Mouse (Mus musculus): ENCODE data around the gene Akain1.

Gene Akain1

DNA sequence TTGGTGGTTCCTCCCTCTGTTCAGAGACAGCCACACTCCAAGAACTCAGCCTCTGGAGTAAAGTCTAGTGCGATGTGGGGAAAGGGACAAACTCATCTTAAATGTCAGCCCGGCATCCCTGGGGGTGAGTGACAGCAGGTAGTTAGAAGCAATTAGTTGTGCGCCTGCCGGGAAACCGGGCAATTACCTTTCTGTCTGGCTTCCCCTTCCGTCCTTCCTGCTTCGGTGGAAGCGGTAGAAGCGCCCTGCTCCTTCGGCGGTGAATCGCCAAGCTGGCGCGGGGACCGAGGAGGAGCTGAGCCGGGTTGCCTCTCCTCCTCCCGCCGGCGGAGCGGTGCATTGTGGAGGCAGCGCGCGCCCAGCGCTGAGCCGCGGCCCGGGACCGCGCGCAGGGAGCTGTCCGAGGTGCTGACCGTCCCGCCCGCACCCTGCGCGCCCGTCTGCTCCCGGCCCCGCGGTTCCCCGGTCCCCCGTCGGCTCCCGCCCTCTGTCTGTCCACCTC, at the start of gene Akain1:
Akain1 (plus strand) TSS at position 337 of the 502 bp plus-strand sequence.
- DNase-seq, result peak; percentile 39

DNA sequence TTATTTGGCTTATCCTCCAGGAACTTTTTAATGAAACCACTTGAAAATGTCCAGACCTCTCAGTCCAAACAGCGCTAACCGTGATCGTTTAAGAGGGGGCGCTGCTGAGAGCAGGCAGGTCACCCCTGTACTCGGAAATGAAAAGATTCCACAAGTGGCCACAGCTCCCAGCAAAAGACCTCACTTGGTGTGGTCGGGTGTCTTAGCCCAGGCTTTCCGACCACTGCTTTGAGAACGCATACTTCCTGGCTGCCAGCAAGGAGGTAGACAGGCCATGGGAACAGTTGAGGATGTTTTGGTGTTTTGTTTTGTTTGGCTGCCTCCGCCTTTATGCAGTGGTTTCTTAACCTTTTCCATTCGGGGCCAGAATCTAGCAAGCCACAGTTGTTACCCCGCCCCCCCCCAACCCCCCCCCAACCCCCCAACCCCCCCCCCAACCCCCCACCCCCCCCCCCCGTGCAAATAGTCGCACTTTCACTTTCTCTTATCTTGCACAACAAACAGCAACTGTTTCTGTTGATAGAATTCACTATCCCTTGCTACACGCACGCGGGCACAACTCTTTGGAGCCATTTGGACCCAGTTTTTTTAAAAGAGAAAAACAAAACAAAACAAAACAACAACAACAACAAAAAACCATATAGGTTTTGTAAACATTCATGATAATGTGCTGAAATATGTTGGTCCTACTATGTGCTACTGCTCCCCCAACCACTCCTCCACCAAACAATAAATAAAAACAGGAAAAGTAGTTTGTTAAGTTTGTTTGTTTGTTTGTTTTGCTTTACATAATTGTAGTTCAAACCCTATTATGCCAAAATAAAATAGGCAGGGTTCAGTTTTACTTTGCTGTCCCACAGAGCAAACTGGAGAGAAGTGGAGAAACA, 42.7 kb upstream of the Akain1 start:
- DNase-seq, result no peak

DNA sequence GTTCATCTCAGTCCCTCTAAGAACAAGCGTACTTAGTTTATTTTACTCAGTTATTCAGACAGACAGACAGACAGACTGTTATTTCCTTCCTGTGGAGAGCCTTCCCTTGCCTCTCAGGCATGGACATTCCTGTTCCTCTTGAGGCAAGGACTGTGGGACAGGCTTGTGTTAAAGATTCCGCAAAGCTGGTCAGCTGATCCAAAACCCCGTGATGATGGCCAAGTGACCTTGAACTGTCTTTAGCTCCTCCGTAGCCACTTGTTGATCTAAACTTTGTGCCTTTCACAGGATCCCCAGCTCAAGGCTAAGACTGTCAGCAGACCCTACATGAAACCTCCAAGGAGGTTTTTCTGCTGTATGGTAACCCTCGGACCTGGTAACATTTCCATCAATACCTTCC, 42.0 kb upstream of the Akain1 start:
- DNase-seq, result no peak

DNA sequence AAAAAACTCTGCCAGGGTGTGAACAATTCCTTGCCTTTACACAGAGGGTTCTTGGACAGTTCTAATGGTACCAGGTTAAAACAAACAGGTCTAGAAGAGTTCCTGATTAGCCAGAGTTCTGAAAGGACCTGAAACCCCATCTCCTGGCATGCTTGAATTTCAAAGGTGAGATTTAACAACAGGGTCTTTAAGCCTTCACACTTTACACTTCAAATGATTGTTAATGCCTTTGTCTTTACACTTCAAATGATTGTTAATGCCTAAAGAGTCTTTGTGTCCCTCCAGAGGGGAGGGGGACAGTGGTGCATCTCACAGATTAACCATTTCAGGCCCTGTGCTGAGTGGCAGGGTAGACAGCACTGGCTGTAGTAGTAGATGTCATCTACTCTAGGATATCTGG, 41.0 kb upstream of the Akain1 start:
- DNase-seq, result no peak

DNA sequence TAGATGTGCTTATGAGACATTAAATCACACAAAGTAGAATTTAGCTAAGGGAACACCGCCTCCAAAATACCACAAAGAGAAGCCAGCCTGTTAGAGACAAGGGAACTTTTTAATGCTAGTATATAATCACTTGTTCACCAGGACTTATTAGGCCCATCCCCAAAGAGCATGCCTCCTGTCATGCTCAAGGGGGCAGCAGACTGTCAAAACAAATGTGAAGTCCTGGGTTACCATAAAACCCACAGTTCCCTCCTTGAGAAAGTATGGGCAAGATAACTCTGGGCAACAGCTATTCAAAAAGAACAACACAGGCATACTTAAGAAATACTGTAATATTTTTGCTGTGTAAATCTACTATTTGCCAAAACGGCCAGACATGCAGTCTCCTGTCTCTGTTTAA, 38.0 kb upstream of the Akain1 start:
- no peak for DNase-seq

DNA sequence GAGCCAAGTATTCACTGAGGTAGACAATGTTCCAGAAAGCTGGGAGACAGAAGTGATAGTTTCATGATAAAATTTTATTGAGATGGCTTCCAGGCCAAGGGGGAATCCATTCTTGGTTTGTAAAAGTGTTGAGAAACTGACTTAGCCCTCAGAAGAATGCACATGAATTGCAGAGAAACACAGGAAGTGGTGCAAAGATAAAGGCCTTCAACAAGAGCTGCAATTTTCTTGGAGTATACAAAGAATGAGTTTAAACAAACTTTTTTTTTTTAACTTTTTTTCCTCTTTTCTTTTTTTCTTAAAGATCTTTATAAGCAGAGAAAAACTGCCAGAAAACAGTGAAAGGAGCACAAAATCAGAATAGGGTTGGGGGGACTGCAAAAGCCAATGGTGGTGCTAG, 23.0 kb upstream of the Akain1 start:
- no peak for DNase-seq

DNA sequence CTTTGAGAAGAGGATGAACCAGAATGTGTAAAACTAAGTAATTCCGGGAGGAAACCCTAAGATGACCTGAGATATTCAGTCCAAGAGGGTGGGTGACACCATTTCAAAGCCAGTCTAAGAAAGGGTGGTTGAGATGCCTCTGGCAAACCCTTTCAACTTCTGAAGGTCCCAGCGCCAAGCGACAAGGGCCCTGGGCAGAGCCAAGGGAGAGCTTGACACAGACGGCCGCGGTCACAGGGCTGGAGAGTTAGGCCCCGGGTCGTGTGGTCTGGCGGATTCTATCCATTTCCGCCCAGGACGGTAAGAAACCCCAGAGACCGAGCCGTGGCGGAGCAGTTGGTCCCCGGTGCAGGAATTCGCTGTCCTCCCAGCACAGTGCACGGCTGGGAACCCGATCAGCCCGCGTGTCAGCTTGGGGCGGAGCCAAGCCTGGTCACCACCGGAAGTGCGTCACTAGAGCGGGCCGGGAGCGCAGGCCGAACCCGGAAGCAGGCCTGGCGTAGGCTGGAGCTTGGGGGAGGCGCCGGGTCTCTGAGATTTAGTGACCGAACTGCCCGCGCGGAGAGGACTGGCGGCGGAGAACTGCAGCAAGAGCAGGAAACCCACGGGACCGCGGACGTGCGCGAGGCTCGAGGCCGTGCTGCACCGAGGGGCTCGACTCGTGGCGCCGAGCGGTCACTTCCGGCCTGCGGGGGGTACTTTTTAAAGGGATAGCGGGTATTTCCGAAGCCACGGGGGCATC, 22.0 kb upstream of the Akain1 start:
- peak; percentile 92 for DNase-seq

DNA sequence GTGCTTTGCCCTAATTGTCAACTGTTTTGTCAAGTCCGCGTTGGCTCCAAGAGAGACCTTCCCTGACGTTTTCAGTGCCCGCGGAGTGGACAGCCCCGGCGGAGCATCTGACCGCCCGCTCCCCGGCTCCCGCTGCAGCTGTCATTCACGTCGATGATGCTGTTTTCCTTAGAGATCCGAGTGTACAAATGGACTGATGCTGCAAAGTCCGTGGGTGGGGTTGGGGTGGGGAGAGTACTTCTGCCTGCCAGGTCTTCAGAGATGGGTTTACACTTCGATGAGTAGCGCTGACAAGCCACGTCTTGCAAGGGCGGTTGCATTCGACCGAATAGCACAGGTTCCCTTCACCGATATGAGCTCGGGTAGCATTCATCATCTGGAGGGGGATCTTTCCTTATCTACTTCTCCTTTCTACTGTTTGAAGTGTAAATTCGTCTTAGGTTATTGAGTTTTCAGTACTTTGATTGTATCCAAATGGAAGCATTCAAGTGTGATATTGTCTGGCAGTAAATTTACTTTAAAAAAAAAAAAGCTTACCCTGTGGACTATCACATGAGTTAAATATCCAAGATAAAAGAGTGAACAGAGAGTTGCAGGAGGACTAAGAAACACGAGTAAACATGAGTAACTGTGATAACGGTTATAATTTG, 21.3 kb upstream of the Akain1 start:
- DNase-seq, result no peak

DNA sequence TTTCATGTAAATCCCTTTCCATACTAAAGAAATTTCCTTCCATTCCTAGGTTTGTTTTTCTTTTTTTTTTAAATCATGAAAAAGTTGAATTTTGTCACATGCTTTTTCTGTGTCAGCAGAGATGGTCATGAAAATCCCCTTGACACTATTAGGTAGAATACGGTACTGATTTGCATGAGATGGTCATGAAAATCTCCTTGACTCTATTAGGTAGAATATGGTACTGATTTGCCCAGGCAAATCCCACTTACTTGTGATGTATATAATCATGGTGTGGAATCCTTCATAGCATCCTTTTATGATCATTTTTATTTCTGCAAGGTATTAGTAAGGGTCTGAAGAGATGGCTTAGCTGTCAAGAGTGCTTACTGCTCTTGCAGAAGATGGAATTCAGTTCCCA, 17.5 kb upstream of the Akain1 start:
- no peak for DNase-seq

DNA sequence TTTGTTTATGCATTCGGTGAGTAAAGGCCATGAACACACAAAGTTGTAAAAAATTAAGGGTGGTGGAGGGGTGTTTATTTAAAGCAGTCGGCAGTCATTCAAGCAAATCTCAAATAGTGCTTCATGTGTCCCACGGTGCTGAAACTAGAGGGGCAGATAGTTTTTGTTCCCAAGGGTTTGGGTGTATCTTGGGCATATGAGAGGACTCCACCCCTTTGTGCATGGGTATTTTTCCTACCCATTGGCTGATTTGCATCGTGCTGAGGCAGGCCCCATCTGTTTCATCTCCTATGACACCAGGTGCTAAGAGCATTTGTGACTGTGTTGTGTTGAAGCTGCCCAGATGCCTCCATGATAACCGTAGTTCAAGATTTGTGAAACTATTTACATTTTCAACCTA, 1.3 kb upstream of the Akain1 start:
- DNase-seq, result peak; percentile 35

DNA sequence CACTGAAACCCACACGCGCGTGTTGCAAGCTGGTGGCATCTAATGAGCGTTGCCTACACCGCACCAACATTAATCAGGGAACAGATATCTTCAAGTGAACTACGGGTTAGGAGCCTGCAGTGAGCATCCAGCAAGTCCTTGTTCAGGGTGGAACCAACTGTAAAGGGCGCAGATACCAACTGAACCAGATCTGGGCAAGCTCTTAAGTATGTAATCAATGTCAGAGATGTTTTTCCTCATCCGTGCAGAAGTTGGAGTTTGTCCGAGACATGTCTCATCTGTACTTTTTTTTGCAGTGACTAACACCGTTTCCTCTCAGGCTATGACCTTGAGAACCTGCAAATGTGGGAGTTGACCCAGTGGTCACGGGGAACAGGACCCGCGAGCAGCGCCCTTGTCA, 640 bp upstream of the Akain1 start:
- no peak for DNase-seq

DNA sequence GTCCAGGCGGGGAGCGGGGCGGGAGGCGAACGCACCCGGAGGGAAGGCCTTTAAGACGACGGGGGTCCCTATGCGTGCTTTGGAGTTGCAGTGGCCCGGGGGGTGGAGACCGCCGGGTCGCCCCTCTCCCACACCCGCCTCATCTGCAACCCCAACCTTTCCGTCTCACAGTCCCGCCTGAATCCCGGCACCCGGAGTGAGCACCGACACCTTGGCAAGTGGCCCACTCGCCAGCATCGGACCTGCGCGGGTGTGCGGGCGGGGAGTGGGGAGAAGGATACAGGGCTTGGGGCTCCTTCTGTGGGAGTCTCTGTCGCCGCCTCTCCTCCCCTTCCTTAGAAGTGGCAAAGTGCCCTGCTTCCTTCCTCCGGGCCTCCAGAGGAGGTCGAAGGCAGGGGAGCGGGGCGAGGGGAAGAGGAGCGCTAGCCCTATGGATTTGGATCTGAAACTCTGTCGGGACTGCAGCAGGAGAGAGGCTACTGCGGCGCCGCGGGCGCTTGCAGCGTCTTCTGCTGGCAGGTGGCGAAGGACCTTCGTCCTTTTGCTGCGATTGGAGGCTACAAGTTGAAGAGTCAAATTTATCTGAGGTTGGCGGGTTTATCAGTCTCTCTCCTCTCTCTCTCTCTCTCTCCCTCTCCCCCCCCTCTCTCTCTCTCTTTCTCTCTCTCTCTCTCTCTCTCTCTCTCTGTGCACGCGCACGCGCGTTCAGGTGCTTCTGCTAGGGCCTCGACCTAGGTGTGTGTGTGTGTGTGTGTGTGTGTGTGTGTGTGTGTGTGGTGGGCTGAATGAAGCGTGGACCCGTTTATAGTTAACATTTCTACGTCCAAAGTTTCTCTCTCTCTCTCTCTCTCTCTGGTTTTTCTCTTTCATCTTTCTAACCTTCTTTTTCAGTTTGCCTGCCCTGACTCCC, 700 bp downstream of the Akain1 start:
- DNase-seq, result peak; percentile 30

DNA sequence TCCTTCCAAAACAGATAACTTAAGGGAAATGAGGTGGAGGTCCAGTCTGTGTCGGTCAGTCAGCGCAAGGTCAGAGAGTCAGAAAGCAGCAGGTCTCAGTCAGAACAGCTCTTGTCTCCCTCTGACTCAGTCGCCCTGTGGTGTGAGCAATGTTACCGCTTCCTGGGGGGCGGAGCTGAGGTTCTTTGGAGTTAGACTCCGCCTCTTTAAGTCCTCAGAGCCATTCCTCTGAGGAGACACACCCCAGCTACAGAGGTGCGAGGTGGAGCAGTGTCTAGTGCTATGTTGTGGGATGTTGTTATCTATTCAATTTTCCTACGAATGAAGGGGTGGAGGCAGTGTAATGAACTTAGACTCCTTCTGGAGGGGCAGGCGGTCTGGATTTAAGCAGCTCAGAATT, 1.9 kb downstream of the Akain1 start:
- no peak for DNase-seq

DNA sequence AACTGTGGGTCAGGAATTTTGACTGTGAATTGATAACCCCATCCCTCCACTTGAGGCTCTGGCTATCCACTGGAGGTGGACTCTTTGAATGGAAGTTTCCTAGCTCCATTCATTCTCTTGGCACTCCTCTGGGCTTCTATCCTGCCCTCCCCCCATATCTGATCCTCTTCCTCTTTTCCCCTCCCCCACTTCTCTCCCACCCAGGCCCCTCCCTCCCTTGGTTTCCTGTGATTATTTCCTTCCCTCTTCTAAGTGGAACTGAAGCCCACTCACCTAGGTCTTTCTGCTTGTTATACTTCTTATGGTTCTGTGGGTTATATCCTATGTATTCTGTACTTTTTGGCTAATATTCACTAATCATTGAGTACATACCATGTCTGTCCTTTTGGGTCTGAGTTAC, 9.6 kb downstream of the Akain1 start:
- DNase-seq, result no peak

DNA sequence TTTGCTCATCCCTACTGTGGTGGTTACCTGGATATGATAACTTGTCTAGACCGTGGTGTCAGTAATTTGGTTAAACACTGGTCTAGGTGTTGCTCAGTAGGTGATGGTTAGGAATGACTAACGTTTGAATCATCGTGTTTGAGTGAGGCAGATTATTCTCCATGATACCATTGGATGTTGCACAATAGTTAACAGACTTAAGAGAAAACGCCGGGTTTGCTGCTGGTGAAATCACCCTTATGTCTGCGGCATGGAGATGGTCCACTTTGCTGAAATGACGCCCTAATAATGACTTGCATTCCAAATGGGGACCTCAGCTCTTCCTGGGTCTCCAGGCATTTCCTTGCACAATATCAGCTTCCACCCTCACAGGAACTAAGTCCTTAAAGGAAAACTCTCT, 22.6 kb downstream of the Akain1 start:
- no peak for DNase-seq

DNA sequence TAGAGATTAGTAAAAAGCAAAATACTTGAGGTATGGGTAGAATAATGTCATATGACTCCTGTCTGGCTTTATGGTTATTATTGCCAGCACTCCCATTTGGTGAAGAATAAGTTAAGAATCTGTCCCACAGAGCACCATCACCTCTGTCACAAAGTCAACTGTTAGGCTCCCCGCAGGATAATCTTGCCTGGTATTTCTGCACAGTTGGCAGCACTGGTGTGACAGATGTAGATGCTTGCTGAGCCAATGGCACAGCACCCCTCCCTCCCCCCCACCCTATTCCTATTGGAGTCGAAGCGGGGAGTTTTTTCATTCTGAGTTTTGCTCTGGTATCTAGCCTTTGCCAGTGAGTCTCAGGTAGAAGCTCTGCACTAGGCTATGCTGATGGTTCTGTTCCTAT, 23.9 kb downstream of the Akain1 start:
- no peak for DNase-seq

DNA sequence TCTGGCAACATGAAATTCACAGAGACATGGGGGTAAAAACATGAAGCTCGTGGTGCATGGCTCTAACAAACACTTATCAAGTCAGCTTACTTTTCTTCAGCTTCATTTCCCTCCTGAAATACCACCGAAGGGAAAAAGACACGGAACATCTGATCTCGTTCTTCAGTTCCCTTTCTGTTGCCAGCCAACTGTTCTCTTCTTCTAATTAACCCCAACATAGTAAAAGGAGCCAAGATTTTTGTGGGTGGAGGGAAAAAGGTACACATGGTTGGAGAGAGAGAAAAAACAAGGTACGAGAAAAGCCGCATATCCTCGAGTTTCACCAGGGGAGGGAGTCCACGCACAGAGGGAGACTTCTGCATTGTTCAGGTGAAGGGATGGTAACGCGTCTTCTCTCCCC, 32.0 kb downstream of the Akain1 start:
- peak; percentile 20 for DNase-seq

DNA sequence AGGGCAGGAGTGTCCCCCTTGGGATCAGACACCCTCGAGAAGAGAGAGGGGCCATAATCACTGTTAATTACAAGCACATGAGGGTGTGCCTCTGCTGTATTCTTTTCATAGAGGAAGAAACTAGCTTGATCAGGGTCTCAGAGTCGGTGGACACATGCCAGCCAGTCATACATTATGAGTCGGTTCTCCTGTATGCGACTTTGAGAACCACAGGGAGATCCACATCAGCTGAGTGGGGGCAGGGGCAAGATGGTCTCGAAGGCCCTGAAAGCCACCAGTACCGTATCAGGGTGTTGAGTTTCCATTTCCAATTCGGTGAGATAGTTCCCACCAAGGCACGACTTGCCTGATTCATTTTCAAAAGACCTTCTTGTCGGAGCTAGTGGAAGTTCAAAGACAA, 33.3 kb downstream of the Akain1 start:
- no peak for DNase-seq

DNA sequence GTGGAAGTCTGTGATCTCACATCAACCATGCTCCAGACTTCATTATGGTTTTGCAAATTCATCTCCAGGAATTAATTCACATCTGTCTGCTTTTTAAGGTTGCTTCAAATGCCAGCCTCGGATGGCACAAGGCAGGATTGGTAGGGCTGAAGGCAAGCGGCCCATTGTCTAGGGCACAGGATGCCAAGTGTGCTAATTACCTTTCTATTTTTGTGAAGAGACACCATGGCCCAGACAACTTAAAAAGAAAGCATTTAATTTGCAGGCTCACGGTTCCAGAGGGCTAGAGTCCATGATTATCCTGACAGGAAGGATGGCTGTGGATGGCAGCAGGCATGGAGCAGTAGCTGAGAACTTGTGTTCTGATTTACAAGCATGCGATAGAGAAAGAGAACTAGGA, 35.0 kb downstream of the Akain1 start:
- no peak for DNase-seq

DNA sequence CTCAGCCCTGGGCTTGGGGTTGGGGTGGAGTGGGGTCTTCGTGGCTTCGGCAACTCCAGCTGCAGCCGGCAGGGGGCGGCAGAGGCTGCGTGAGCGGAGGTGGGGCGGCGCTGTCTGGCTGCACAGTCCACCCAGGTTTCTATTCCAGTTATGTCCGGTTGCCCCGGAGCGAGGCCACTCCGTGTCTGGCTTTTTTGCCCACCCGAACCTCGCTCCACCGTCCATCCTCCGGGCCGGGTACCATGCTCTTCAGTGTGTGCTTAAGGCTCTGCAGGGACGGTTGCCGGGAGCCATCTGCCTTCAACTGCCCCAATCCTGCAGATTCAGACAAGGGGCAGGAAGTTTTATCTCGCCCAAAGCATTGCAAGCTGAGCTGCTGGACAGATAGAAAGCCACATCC, 36.3 kb downstream of the Akain1 start:
- no peak for DNase-seq

DNA sequence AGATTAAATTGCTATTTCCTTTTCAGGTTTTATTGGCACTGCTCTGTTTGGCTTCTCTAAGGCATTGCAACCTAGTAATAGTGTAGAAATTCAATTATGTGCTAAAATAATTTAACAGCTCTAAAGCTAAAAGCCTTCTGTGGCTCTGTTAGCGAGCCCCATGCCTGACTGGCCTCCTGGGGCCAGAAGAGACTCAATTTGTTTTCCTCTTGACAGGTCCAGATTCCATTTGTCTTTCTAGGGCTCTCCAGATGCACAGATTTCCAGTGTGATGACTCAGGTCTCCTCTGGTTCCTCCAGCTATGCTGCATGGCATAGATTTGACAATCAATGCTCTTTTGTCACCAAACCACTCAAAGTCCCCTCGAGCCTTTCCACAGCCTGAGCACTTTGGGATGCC, 38.4 kb downstream of the Akain1 start:
- no peak for DNase-seq

DNA sequence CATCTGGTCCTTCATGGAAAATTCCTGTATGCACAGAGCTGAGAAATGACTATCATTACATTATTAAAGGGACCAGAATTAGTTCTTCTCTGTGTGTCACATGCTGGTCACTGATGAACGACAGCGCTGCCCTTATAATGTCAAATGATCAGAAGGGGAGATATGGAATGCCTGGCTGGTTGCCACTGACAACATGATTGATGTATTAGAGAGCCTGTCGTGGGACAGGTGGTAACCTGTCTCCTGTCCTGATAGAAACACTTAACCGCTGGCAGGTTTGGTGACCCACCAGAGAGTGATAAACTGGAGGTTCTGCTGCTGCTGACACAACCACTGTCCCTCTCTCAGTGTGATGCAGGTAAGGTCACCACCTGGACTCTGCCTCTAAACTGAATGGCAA, 40.1 kb downstream of the Akain1 start:
- no peak for DNase-seq

DNA sequence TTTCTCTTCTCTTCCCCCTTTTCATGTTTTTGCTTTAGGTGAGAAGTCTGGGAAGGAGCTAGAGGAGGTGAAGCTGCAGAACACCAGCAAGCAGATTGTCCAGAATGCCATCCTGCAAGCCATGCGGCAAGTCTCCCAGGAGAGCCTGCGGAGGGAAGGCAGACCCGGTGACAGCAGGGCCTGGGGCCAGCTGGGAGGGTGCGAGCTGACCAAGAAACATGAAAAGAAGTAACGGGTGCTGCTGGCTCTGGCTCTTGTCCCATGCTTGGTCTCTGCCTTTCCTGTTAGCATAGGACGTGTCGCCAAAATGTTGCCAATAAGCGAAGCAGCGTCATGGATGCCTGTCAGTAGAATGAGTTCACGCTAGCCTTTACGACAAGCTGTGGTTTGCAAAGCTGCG, 48.0 kb downstream of the Akain1 start:
- DNase-seq, result no peak
